Mouse (Mus musculus): Measurements from ENCODE around the gene Dag1. TPM values are rescaled to one million over a fixed set of nuclear protein-coding genes. Genes with fewer than 3 reads are reported as not detected.
"Not testable (repeated sequence)": the region's sequence is repeated elsewhere in the genome, so short reads cannot be mapped to it uniquely, and the experiment has no call there.

Gene Dag1
- polyA plus RNA-seq, 1 experiment: 102 TPM

DNA sequence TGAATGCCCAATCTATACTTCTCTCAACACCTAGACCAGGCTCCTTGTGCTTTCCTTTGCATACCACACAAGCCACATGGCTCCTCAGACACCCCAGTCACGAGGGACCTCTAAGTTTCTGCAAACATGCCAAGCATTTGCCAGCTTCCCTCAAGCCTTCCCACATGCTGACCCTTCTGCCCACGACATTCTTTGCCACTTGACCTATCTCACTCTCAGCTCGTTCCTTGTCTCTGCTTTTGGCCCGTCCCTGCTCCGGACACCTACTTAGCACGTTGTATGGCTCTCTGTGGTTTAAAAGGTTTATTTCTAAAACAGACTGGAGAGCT is 11.5 kb upstream of the Dag1 start:
- no peak overlapping the region for H3K27ac ChIP-seq (ENCODE audit: insufficient read depth, low read length)
- no peak overlapping the region for H3K4me3 ChIP-seq (ENCODE audit: insufficient read depth, low read length)
- no peaks in the 10 kb centered on the region for H3K4me1 ChIP-seq (ENCODE audit: control insufficient read depth, insufficient read depth, low read length)
- no peak for TF ChIP-seq POLR2A (IDR thresholded peaks at IDR 0.05; ENCODE audit: low read depth, low read length)
- no peak for TF ChIP-seq CTCF (IDR thresholded peaks at IDR 0.05; ENCODE audit: borderline replicate concordance, insufficient read depth, low read length)

GRCm38 (mm10) chr9:108274476-108275330 is 10.9 kb upstream of the Dag1 start:
- no peaks in the 10 kb centered on the region for H3K4me1 ChIP-seq (ENCODE audit: control insufficient read depth, insufficient read depth, low read length)
- no peak for TF ChIP-seq CTCF (IDR thresholded peaks at IDR 0.05; ENCODE audit: borderline replicate concordance, insufficient read depth, low read length)
- no peak for TF ChIP-seq POLR2A (IDR thresholded peaks at IDR 0.05; ENCODE audit: low read depth, low read length)
- no peak overlapping the region for H3K27ac ChIP-seq (ENCODE audit: insufficient read depth, low read length)
- no peak overlapping the region for H3K4me3 ChIP-seq (ENCODE audit: insufficient read depth, low read length)

DNA sequence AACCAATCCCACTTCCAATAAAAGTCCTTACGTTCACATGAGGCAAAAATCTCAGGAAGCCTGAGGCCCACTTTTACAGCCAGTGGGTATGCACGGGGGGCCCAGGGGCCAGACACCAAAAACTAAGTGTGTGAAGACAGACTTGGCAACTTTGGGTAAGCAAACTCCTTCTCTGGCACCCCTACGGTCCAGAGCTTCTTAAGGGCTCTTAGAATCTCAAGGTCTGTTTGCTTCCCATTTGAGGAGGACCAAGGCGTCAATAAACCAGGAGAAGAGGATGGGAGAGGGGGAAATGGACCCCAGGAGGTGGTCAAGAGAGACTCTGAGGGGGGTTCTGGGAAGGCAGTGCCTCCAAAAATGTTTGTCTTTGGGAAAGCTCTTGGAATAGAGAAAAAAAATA is 9.7 kb upstream of the Dag1 start:
- H3K4me1 ChIP-seq (ENCODE audit: control insufficient read depth, insufficient read depth, low read length): no peaks in the 10 kb centered on the region
- H3K4me3 ChIP-seq (ENCODE audit: insufficient read depth, low read length): no peak overlapping the region
- no peak for TF ChIP-seq CTCF (IDR thresholded peaks at IDR 0.05; ENCODE audit: borderline replicate concordance, insufficient read depth, low read length)
- TF ChIP-seq POLR2A (IDR thresholded peaks at IDR 0.05; ENCODE audit: low read depth, low read length): no peak
- H3K27ac ChIP-seq (ENCODE audit: insufficient read depth, low read length): no peak overlapping the region

DNA sequence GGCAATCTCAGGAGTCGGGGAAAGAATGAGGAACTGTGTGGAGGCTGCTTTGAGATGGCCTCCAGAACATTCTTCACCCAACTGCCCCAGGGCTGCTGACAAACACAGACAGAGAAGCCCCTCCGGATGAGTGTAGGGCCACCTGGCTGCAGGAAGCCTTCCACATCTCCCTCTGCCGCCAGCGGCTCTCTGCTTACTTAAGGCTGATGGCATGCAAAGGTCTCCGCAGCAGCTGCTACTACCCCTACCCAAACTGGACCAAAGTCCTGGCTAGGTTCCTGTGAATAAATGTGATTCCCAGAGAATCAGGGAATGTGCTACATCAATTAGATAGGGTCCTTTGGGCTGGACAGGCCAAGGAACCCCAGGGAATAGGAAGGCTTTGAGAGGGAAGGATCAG is 8.9 kb upstream of the Dag1 start:
- Histone ChIP-seq H3K4me1 (ENCODE audit: control insufficient read depth, insufficient read depth, low read length) (no peaks in the 10 kb centered on the region), H3K27ac (ENCODE audit: insufficient read depth, low read length) (no peak overlapping the region), H3K4me3 (ENCODE audit: insufficient read depth, low read length) (no peak overlapping the region)
- TF ChIP-seq CTCF (IDR thresholded peaks at IDR 0.05; ENCODE audit: borderline replicate concordance, insufficient read depth, low read length) (no peak), POLR2A (IDR thresholded peaks at IDR 0.05; ENCODE audit: low read depth, low read length) (no peak)

- H3K27ac ChIP-seq (ENCODE audit: insufficient read depth, low read length): no peak overlapping the region
- H3K4me3 ChIP-seq (ENCODE audit: insufficient read depth, low read length): no peak overlapping the region
- TF ChIP-seq CTCF (IDR thresholded peaks at IDR 0.05; ENCODE audit: borderline replicate concordance, insufficient read depth, low read length): no peak
- TF ChIP-seq POLR2A (IDR thresholded peaks at IDR 0.05; ENCODE audit: low read depth, low read length): no peak
- H3K4me1 ChIP-seq (ENCODE audit: control insufficient read depth, insufficient read depth, low read length): no peaks in the 10 kb centered on the region
These were observed 8.2 kb upstream of the Dag1 start for GRCm38 (mm10) chr9:108271941-108272340.

DNA sequence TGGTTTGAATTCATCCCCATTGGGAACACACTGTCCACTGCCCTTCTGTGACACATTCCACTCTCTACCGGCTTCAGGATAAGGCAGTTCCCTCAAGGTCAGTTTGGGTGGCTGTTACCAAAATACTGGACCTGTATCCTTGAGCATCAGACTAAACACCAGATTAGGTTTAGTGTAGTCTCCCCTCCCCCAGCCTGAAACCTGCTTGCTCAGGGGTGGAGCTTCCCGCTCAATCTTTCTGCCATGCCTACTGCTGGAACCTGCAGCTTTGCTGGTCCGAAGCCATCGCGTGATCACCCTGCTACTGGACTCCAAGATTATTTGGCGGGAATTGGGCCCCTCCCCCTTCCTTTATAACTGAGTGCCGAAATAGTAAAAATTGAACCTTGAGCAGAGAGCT is 4.9 kb upstream of the Dag1 start:
- not testable (repeated sequence) for H3K27ac ChIP-seq (ENCODE audit: insufficient read depth, low read length)

DNA sequence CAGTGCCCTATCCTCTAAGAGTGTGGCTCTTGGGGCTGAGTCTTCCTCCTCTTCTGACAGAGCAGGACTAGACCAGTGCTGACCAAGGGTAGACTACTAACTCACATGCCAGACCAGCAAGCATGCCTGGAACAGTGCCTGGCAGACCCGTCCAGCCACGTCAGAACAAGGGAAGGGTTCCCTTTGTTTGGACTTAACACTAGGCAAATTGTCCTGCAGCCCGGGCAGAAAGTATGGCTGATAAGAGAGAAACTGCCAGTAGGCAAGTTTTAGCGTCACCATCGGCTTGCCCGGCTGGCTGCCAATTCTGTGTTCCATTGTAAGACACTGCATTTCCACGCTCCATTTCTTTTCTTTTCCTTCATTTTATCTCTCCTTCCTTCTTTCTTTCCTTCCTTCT is 3.9 kb upstream of the Dag1 start:
- TF ChIP-seq CTCF (IDR thresholded peaks at IDR 0.05; ENCODE audit: borderline replicate concordance, insufficient read depth, low read length) (no peak), POLR2A (IDR thresholded peaks at IDR 0.05; ENCODE audit: low read depth, low read length) (no peak)
- Histone ChIP-seq H3K27ac (ENCODE audit: insufficient read depth, low read length) (no peak overlapping the region), H3K4me3 (ENCODE audit: insufficient read depth, low read length) (no peak overlapping the region), H3K4me1 (ENCODE audit: control insufficient read depth, insufficient read depth, low read length) (peaks cover 7% of the 10 kb centered on the region)

More for the DNA sequence above, 4.9 kb upstream of the Dag1 start:
- H3K4me1 ChIP-seq (ENCODE audit: control insufficient read depth, insufficient read depth, low read length); H3K4me3 ChIP-seq (ENCODE audit: insufficient read depth, low read length): not testable (repeated sequence)

GRCm38 (mm10) chr9:108266261-108266935 is 2.6 kb upstream of the Dag1 start:
- TF ChIP-seq POLR2A (IDR thresholded peaks at IDR 0.05; ENCODE audit: low read depth, low read length) (no peak), CTCF (IDR thresholded peaks at IDR 0.05; ENCODE audit: borderline replicate concordance, insufficient read depth, low read length) (no peak)
- Histone ChIP-seq H3K4me3 (ENCODE audit: insufficient read depth, low read length) (no peak overlapping the region), H3K27ac (ENCODE audit: insufficient read depth, low read length) (no peak overlapping the region), H3K4me1 (ENCODE audit: control insufficient read depth, insufficient read depth, low read length) (peaks cover 11% of the 10 kb centered on the region)

DNA sequence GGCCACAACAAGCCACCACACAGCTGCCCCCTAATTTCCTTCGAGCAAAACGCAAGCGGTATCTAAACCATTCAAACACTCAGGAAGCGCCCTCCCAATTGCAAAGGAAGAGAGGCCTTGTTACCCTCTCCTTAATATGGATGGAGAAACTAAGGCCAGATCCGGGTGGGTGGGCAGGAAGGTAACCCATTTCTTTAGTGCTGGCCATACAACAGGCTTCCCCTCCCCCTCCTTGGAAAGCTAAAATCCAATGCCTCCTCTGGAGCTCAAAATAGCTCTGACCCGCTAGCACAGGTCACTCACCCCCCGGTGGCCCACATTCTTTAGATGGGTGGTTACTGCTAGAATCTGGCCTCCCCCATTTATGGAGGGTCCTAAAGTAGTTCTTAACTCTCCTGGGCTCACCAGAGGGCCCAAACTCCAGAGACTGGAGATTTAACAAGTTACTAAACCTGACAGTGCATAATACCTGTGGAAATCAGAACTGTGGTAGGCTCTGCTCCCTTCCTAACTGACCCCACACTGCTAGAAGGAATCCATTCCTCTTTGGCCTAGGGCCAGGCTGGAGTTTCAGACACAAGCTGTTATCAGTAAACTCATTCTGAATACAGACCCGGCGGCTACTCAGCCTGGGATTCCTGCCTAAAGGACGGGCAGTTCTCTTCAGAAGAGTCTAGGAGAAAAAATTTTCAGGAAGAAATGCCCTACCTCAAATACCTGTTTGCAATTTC is 598 bp upstream of the Dag1 start:
- H3K4me3 ChIP-seq (ENCODE audit: insufficient read depth, low read length): peak overlapping the region; percentile 45
- peak overlapping the region; percentile 92 for H3K27ac ChIP-seq (ENCODE audit: insufficient read depth, low read length)
- peaks cover 13% of the 10 kb centered on the region for H3K4me1 ChIP-seq (ENCODE audit: control insufficient read depth, insufficient read depth, low read length)
- TF ChIP-seq POLR2A (IDR thresholded peaks at IDR 0.05; ENCODE audit: low read depth, low read length) (0 out of 2 replicates have a peak, but pooled peaks have one; percentile 21), CTCF (IDR thresholded peaks at IDR 0.05; ENCODE audit: borderline replicate concordance, insufficient read depth, low read length) (no peak)
